Mouse (Mus musculus): ENCODE measurements at regions not wholly inside any gene's neighbourhood (a gene's known extent, or its start where the extent isn't known, plus 50 kb on each side); places are given as distances from the start of the nearest gene placed in this dataset.

GRCm38 (mm10) chr2:109576946-109577345 is 97.6 kb upstream of the Bdnf start:
- DNase-seq (ENCODE audit: low spot score in 2 of 2): no peak

DNA sequence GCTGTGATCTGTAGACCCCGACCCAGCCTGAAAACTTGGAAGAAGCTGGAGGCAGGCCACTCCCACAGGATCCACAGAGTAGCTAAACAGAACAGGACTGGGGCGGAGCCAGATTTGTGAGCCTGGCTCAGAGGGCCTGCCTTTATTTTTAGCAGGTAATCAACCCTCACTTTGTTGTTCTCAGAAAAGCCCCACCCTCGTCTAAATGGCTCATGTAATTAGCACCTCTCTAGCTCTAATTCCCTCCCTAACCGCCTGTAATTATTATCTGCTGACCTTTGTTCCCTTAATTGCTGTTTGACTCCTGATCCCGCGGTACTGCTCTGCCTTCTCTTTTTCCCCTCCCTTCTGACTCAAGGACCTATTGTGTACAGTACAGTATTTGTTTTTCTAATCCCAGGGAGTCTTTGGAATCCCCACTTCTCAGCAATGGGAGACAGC is 95.6 kb upstream of the Bdnf start:
- DNase-seq (ENCODE audit: low spot score in 2 of 2): no peak

DNA sequence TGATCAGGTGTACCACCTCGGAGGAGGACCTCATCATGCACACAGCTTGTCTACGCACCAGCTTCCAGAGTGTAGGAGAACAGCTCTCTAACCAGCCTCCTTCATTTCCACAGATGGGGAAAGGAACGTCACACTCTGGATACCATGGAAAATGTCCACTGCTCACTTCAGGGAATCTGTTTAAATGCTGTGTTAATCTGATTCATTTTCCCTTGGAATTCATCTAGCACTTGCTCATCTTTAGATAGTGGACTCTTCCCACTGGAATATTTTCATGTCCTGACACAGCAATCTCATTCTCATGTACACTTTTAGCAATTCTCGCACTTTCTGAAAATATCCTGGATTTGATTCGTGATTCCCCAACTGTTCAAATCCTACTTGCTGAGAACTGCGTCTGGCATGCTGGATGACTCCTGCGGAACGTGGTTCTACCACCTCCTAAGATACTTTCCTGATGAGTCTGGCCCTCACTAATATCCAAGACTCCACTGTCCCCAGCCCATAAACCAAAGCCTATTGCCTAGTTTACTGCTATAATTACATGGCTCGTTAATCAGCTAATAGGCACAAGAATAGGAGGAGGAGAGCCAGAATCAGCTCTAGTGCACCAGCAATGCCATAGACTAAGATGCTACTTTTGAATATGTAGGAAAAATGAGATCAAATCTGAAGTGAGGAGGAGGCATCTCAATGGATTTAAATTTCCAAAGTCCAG is 56.0 kb upstream of the Bdnf start:
- DNase-seq (ENCODE audit: low spot score in 2 of 2): peak in 1 of 2 experiments; percentile 51

GRCm38 (mm10) chr2:109619676-109620075 is 54.8 kb upstream of the Bdnf start:
- DNase-seq (ENCODE audit: low spot score in 2 of 2): peak in 1 of 2 experiments; percentile 66

DNA sequence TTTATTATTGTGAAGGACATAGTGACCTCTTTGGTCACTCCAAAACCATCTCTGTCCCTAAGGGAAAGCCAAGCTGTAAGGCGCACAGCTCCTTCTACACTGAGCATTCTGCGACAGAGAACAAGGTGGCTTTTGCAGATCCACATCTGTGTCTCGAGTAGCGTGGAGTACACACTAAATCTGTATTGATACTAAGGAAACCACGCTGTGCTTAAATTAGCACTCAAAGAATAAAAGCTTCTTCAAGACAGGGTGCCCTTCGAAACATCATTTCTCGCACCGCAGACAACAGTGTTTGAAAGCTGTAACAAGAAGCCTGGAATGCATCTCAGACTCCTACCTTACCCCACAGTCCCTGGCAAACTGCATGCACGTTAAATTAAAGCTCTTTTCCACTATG is 52.9 kb upstream of the Bdnf start:
- DNase-seq (ENCODE audit: low spot score in 2 of 2): no peak

Data from left cerebral cortex, adult 8-10 months (tissue).